Mouse (Mus musculus) liver, adult 2 months (tissue): ENCODE data around the gene Gcnt2.

Source experiments
- CTCF ChIP-seq: fragments of 200-500 bp; IDR thresholded peaks from 2 replicates; pipeline ENCODE4 v1.5.1; 2011; ENCODE audit warnings: low read depth, low read length, control low read depth
- POLR2A ChIP-seq: fragments of 200-500 bp; IDR thresholded peaks from 2 replicates; pipeline ENCODE4 v1.6.1; 2011; ENCODE audit warnings: low read length, control low read depth; ENCODE audit not compliant: insufficient read depth; ENCODE audit errors: extremely low read depth

GRCm38 (mm10) chr13:40844144-40844543 lies 15.4 kb upstream of the Gcnt2 start:
- TF ChIP-seq CTCF (no peak), POLR2A (no peak)
